Mouse (Mus musculus) kidney, adult 2 months (tissue): Measurements from ENCODE around the gene Ppig.

ENCODE experiments used
- CTCF ChIP-seq: fragments of 200-500 bp; conservative IDR thresholded peaks from 2 replicates; pipeline ENCODE4 v1.5.1; 2011; ENCODE audit warnings: low read depth, mild to moderate bottlenecking, control low read depth, low read length, moderate library complexity, mixed read lengths; ENCODE audit not compliant: insufficient read depth, insufficient read length
- POLR2A ChIP-seq: fragments of 200-500 bp; IDR thresholded peaks from one replicate; pipeline ENCODE4 v1.6.1; 2011; ENCODE audit warnings: low read depth, low read length, control low read depth

GRCm38 (mm10) chr2:69684488-69684887 is 37.9 kb upstream of the Ppig start:
- TF ChIP-seq CTCF, result no peak
- TF ChIP-seq POLR2A, result no peak
